Mouse (Mus musculus) embryonic facial prominence, embryonic 11.5 days (tissue): ENCODE data around the gene Ifna2. TPM values are rescaled to one million over a fixed set of nuclear protein-coding genes. Genes with fewer than 3 reads are reported as not detected.

Experiments used
- ATAC-seq: fragments of 200-750 bp; cut with Nextera tagmentation; replicated peaks from 2 replicates; pipeline ENCODE4 v1.8.0; 2017; ENCODE audit warnings: low read depth; ENCODE audit not compliant: insufficient number of reproducible peaks, low FRiP score, low TSS enrichment
- DNase-seq: peaks from one replicate; pipeline ENCODE4 v3.0.0-alpha.2; 2015; ENCODE audit warnings: low spot score
- H3K27ac ChIP-seq: fragments of 300-500 bp; sonication (generic); replicated peaks from 2 replicates; pipeline ENCODE4 v1.5.1; 2014; ENCODE audit warnings: mild to moderate bottlenecking, low read depth, low read length, control low read depth
- H3K27me3 ChIP-seq: fragments of 300-500 bp; sonication (generic); 2 replicates; pipeline ENCODE4 v1.6.1; 2014; ENCODE audit warnings: mild to moderate bottlenecking, low read length, moderate library complexity, mixed read lengths; ENCODE audit not compliant: control insufficient read depth, insufficient read depth
- H3K36me3 ChIP-seq: fragments of 300-500 bp; sonication (generic); replicated peaks from 2 replicates; pipeline ENCODE4 v1.6.1; 2014; ENCODE audit warnings: low read depth, mild to moderate bottlenecking, low read length, moderate library complexity, mixed read lengths; ENCODE audit not compliant: control insufficient read depth, insufficient read depth
- H3K4me1 ChIP-seq: fragments of 300-500 bp; sonication (generic); 2 replicates; pipeline ENCODE4 v1.6.1; 2014; ENCODE audit warnings: low read length, mixed read lengths; ENCODE audit not compliant: control insufficient read depth, insufficient read depth
- H3K4me2 ChIP-seq: fragments of 300-500 bp; sonication (generic); 2 replicates; pipeline ENCODE4 v1.6.1; 2014; ENCODE audit warnings: low read depth, mild to moderate bottlenecking, control low read depth, low read length, moderate library complexity
- H3K4me3 ChIP-seq: fragments of 300-500 bp; sonication (generic); 2 replicates; pipeline ENCODE4 v1.5.1; 2014; ENCODE audit warnings: low read depth, low read length, control low read depth
- H3K9ac ChIP-seq: fragments of 300-500 bp; sonication (generic); replicated peaks from 2 replicates; pipeline ENCODE4 v1.6.1; 2014; ENCODE audit warnings: mild to moderate bottlenecking, control low read depth, low read length
- H3K9me3 ChIP-seq: fragments of 300-500 bp; sonication (generic); replicated peaks from 2 replicates; pipeline ENCODE4 v1.6.1; 2016; ENCODE audit warnings: mild to moderate bottlenecking, low read length, inconsistent platforms, mixed read lengths; ENCODE audit not compliant: control insufficient read depth
- WGBS: fragments of 180-500 bp; shearing (Covaris S2); extraction: QIAGEN DNeasy Blood & Tissue Kit; methylation state at CpG from one replicate; pipeline ENCODE4 v1.1.7; 2014; 5-methylcytosine and 5-hydroxymethylcytosine counted together
- polyA plus RNA-seq: library from polyadenylated mRNA; unstranded; fragments of >200 nt; fragmentation: Nextera tagmentation; extraction: Ambion mirVana; gene quantifications from 2 replicates; pipeline ENCODE4 v1.2.1, GENCODE M21; 2014

Ifna2 gene
- polyA plus RNA-seq, 1 experiment from 2014 or later: not detected

- no peak overlapping the region for H3K4me3 ChIP-seq
Observed at GRCm38 (mm10) chr4:88692537-88692936, 8.8 kb upstream of the Ifna2 start.

GRCm38 (mm10) chr4:88691259-88691658 is 7.5 kb upstream of the Ifna2 start, which contains the start of gene Ifnab:
Gene Ifnab (minus strand): TSS chr4:88691359.
- H3K27me3 ChIP-seq: no peaks in the 10 kb centered on the region
- H3K27ac ChIP-seq: no peak within 1 kb of the TSS
- no peak within 1 kb of the TSS for H3K4me2 ChIP-seq
- no peaks in the 10 kb centered on the region for H3K9me3 ChIP-seq
- H3K36me3 ChIP-seq: no peaks in the 10 kb centered on the region
- no peaks in the 10 kb centered on the region for H3K4me1 ChIP-seq
- H3K4me3 ChIP-seq: no peak within 1 kb of the TSS
- H3K9ac ChIP-seq: no peak within 1 kb of the TSS
- ATAC-seq (no peak), DNase-seq (no peak)
- WGBS: 70% methylated on average over 2 of the region's 2 CpGs

More at GRCm38 (mm10) chr4:88692537-88692936, 8.8 kb upstream of the Ifna2 start:
- Histone ChIP-seq H3K9ac (no peak overlapping the region), H3K4me2 (no peak overlapping the region), H3K27me3 (no peaks in the 10 kb centered on the region), H3K36me3 (no peaks in the 10 kb centered on the region), H3K27ac (no peak overlapping the region), H3K9me3 (no peaks in the 10 kb centered on the region), H3K4me1 (no peaks in the 10 kb centered on the region)
- DNase-seq (no peak), ATAC-seq (no peak)
- 88% methylated on average over 1 of the region's 1 CpGs for WGBS

- no peaks in the 10 kb centered on the region for H3K4me1 ChIP-seq
- no peak overlapping the region for H3K9ac ChIP-seq
- ATAC-seq: no peak
- 87% methylated on average over 3 of the region's 3 CpGs for WGBS
- H3K4me3 ChIP-seq: no peak overlapping the region
- H3K36me3 ChIP-seq: no peaks in the 10 kb centered on the region
- no peak for DNase-seq
- H3K27me3 ChIP-seq: no peaks in the 10 kb centered on the region
- H3K27ac ChIP-seq: no peak overlapping the region
- H3K9me3 ChIP-seq: no peaks in the 10 kb centered on the region
- H3K4me2 ChIP-seq: no peak overlapping the region
Observed at GRCm38 (mm10) chr4:88681353-88681752, 2.4 kb downstream of the Ifna2 start.

- WGBS: 51% methylated on average over 8 of the region's 8 CpGs
- peak; percentile 56 for DNase-seq
- no peaks in the 10 kb centered on the region for H3K4me1 ChIP-seq
Observed at GRCm38 (mm10) chr4:88680362-88680761, 3.4 kb downstream of the Ifna2 start.

GRCm38 (mm10) chr4:88676824-88677223 is 6.9 kb downstream of the Ifna2 start, which contains the start of gene Ifna16:
Gene Ifna16 (minus strand): TSS chr4:88676924.
- no peaks in the 10 kb centered on the region for H3K4me1 ChIP-seq
- no peaks in the 10 kb centered on the region for H3K9me3 ChIP-seq
- DNase-seq: no peak
- H3K36me3 ChIP-seq: no peaks in the 10 kb centered on the region
- H3K9ac ChIP-seq: no peak within 1 kb of the TSS
- no peak within 1 kb of the TSS for H3K4me3 ChIP-seq
- ATAC-seq: no peak
- no peak within 1 kb of the TSS for H3K4me2 ChIP-seq
- 83% methylated on average over 1 of the region's 1 CpGs for WGBS
- no peak within 1 kb of the TSS for H3K27ac ChIP-seq
- no peaks in the 10 kb centered on the region for H3K27me3 ChIP-seq

More at GRCm38 (mm10) chr4:88680362-88680761, 3.4 kb downstream of the Ifna2 start:
- Histone ChIP-seq H3K27me3 (no peaks in the 10 kb centered on the region), H3K4me2 (no peak overlapping the region), H3K9me3 (no peaks in the 10 kb centered on the region), H3K4me3 (no peak overlapping the region), H3K36me3 (no peaks in the 10 kb centered on the region), H3K9ac (no peak overlapping the region), H3K27ac (no peak overlapping the region)
- ATAC-seq: no peak

- WGBS: 55% methylated on average over 1 of the region's 1 CpGs
- H3K4me1 ChIP-seq: no peaks in the 10 kb centered on the region
- DNase-seq (no peak), ATAC-seq (no peak)
- H3K4me3 ChIP-seq: no peak overlapping the region
- no peak overlapping the region for H3K4me2 ChIP-seq
- H3K9me3 ChIP-seq: no peaks in the 10 kb centered on the region
- no peaks in the 10 kb centered on the region for H3K36me3 ChIP-seq
- no peak overlapping the region for H3K27ac ChIP-seq
- no peak overlapping the region for H3K9ac ChIP-seq
- no peaks in the 10 kb centered on the region for H3K27me3 ChIP-seq
Observed at GRCm38 (mm10) chr4:88655461-88655860, 28.3 kb downstream of the Ifna2 start.

- no peak for ATAC-seq
- 68% methylated on average over 3 of the region's 3 CpGs for WGBS
Observed at GRCm38 (mm10) chr4:88653644-88654043, 30.1 kb downstream of the Ifna2 start.

GRCm38 (mm10) chr4:88644359-88644758 is 39.4 kb downstream of the Ifna2 start, which contains the start of gene Ifna13:
Gene Ifna13 (minus strand): TSS chr4:88644459.
- Histone ChIP-seq H3K36me3 (no peaks in the 10 kb centered on the region), H3K27me3 (no peaks in the 10 kb centered on the region), H3K9ac (no peak within 1 kb of the TSS), H3K4me3 (no peak within 1 kb of the TSS), H3K4me2 (no peak within 1 kb of the TSS), H3K27ac (no peak within 1 kb of the TSS), H3K4me1 (no peaks in the 10 kb centered on the region), H3K9me3 (no peaks in the 10 kb centered on the region)
- no peak for ATAC-seq
- WGBS: 66% methylated on average over 2 of the region's 2 CpGs
- no peak for DNase-seq

More at GRCm38 (mm10) chr4:88653644-88654043, 30.1 kb downstream of the Ifna2 start:
- H3K4me2 ChIP-seq: no peak overlapping the region
- H3K27me3 ChIP-seq: no peaks in the 10 kb centered on the region
- H3K4me1 ChIP-seq: no peaks in the 10 kb centered on the region
- no peaks in the 10 kb centered on the region for H3K36me3 ChIP-seq
- H3K27ac ChIP-seq: no peak overlapping the region
- no peak overlapping the region for H3K9ac ChIP-seq
- no peak overlapping the region for H3K4me3 ChIP-seq
- H3K9me3 ChIP-seq: no peaks in the 10 kb centered on the region
- no peak for DNase-seq
